Mouse (Mus musculus) intestine, postnatal 0 days (tissue): ENCODE measurements around the gene Btaf1. TPM values are rescaled to one million over a fixed set of nuclear protein-coding genes. Genes with fewer than 3 reads are reported as not detected.
A peak's percentile ranks its signal among the peaks of the same experiment; 100 is the strongest.

Experiments used
- ATAC-seq: fragments of 200-750 bp; cut with Nextera tagmentation; 2 replicates; pipeline ENCODE4 v1.8.0; 2017; ENCODE audit warnings: mild to moderate bottlenecking, moderate TSS enrichment, moderate library complexity
- H3K27ac ChIP-seq: fragments of 300-500 bp; sonication (generic); 2 replicates; pipeline ENCODE4 v1.5.1; 2014; ENCODE audit warnings: mild to moderate bottlenecking, low read depth, low read length, moderate library complexity
- H3K27me3 ChIP-seq: fragments of 300-500 bp; sonication (generic); replicated peaks from 2 replicates; pipeline ENCODE4 v1.6.1; 2014; ENCODE audit warnings: low read length, mixed read lengths; ENCODE audit not compliant: control insufficient read depth, insufficient read depth
- H3K36me3 ChIP-seq: fragments of 300-500 bp; sonication (generic); 2 replicates; pipeline ENCODE4 v1.6.1; 2014; ENCODE audit warnings: mild to moderate bottlenecking, moderate library complexity; ENCODE audit not compliant: control insufficient read depth, insufficient read depth
- H3K4me1 ChIP-seq: fragments of 300-500 bp; sonication (generic); replicated peaks from 2 replicates; pipeline ENCODE4 v1.6.1; 2014; ENCODE audit warnings: antibody characterized with exemption, low read length, mixed read lengths; ENCODE audit not compliant: control insufficient read depth, insufficient read depth
- H3K4me2 ChIP-seq: fragments of 300-500 bp; sonication (generic); replicated peaks from 2 replicates; pipeline ENCODE4 v1.6.1; 2014; ENCODE audit warnings: low read depth, mild to moderate bottlenecking, moderate library complexity
- H3K4me3 ChIP-seq: fragments of 300-500 bp; sonication (generic); 2 replicates; pipeline ENCODE4 v1.5.1; 2014; ENCODE audit warnings: low read depth, low read length
- H3K9ac ChIP-seq: fragments of 300-500 bp; sonication (generic); 2 replicates; pipeline ENCODE4 v1.6.1; 2014; ENCODE audit warnings: mild to moderate bottlenecking, low read depth, low read length
- H3K9me3 ChIP-seq: fragments of 300-500 bp; sonication (generic); 2 replicates; pipeline ENCODE4 v1.6.1; 2016; ENCODE audit warnings: mixed run types; ENCODE audit not compliant: control insufficient read depth
- CTCF ChIP-seq: sonication (generic); IDR thresholded peaks from 2 replicates; pipeline ENCODE4 v1.5.1; 2016; ENCODE audit warnings: low read depth, mild to moderate bottlenecking, control low read depth, antibody characterized with exemption, moderate library complexity
- WGBS: fragments of 180-500 bp; shearing (Covaris S2); extraction: QIAGEN DNeasy Blood & Tissue Kit; methylation state at CpG from one replicate; pipeline ENCODE4 v1.1.7; 2014; 5-methylcytosine and 5-hydroxymethylcytosine counted together
- polyA plus RNA-seq: library from polyadenylated mRNA; unstranded; fragments of >200 nt; fragmentation: Nextera tagmentation; extraction: Ambion mirVana; gene quantifications from 2 replicates; pipeline ENCODE4 v1.2.1, GENCODE M21; 2015

The Btaf1 gene
- polyA plus RNA-seq, 1 experiment from 2014 or later: 3.0 TPM

GRCm38 (mm10) chr19:36932097-36932496 lies 6.2 kb downstream of the Btaf1 start:
- H3K4me3 ChIP-seq: no peak overlapping the region
- no peak overlapping the region for H3K9ac ChIP-seq
- 0 out of 2 replicates have a peak, but pooled peaks cover 3% of the 10 kb centered on the region for H3K4me1 ChIP-seq
- ATAC-seq: no peak
- no peak for TF ChIP-seq CTCF
- H3K27me3 ChIP-seq: no peaks in the 10 kb centered on the region
- no peak overlapping the region for H3K27ac ChIP-seq
- no peaks in the 10 kb centered on the region for H3K36me3 ChIP-seq
- H3K4me2 ChIP-seq: no peak overlapping the region
- H3K9me3 ChIP-seq: no peaks in the 10 kb centered on the region

- no peak for ATAC-seq
- 0 out of 2 replicates have a peak, but pooled peaks cover 2% of the 10 kb centered on the region for H3K4me1 ChIP-seq
- no peak overlapping the region for H3K4me2 ChIP-seq
- WGBS: 86% methylated on average over 2 of the region's 2 CpGs
- no peaks in the 10 kb centered on the region for H3K36me3 ChIP-seq
- no peak overlapping the region for H3K4me3 ChIP-seq
- TF ChIP-seq CTCF: no peak
- no peaks in the 10 kb centered on the region for H3K9me3 ChIP-seq
- H3K27ac ChIP-seq: no peak overlapping the region
- H3K27me3 ChIP-seq: no peaks in the 10 kb centered on the region
- H3K9ac ChIP-seq: no peak overlapping the region
Measured at GRCm38 (mm10) chr19:36932613-36933012, 6.7 kb downstream of the Btaf1 start.

- H3K9ac ChIP-seq: no peak overlapping the region
- no peak overlapping the region for H3K27ac ChIP-seq
- no peak overlapping the region for H3K4me3 ChIP-seq
- TF ChIP-seq CTCF: no peak
- 87% methylated on average over 4 of the region's 4 CpGs for WGBS
- no peak overlapping the region for H3K4me2 ChIP-seq
- H3K27me3 ChIP-seq: no peaks in the 10 kb centered on the region
- no peaks in the 10 kb centered on the region for H3K9me3 ChIP-seq
- H3K36me3 ChIP-seq: no peaks in the 10 kb centered on the region
- no peaks in the 10 kb centered on the region for H3K4me1 ChIP-seq
- no peak for ATAC-seq
Measured at GRCm38 (mm10) chr19:36936285-36936684, 10.4 kb downstream of the Btaf1 start.

GRCm38 (mm10) chr19:36938008-36938407 lies 12.1 kb downstream of the Btaf1 start:
- H3K4me1 ChIP-seq: no peaks in the 10 kb centered on the region
- H3K27ac ChIP-seq: no peak overlapping the region
- no peak for ATAC-seq
- no peak overlapping the region for H3K4me2 ChIP-seq
- no peaks in the 10 kb centered on the region for H3K9me3 ChIP-seq
- no peak overlapping the region for H3K9ac ChIP-seq
- no peaks in the 10 kb centered on the region for H3K36me3 ChIP-seq
- H3K4me3 ChIP-seq: no peak overlapping the region
- no peaks in the 10 kb centered on the region for H3K27me3 ChIP-seq
- TF ChIP-seq CTCF: no peak

- no peaks in the 10 kb centered on the region for H3K27me3 ChIP-seq
- no peak for ATAC-seq
- no peak overlapping the region for H3K9ac ChIP-seq
- no peak overlapping the region for H3K4me2 ChIP-seq
- no peak overlapping the region for H3K4me3 ChIP-seq
- H3K4me1 ChIP-seq: no peaks in the 10 kb centered on the region
- no peak for TF ChIP-seq CTCF
- no peaks in the 10 kb centered on the region for H3K9me3 ChIP-seq
- no peak overlapping the region for H3K27ac ChIP-seq
- no peaks in the 10 kb centered on the region for H3K36me3 ChIP-seq
- WGBS: 86% methylated on average over 1 of the region's 1 CpGs
Measured at GRCm38 (mm10) chr19:36940064-36940463, 14.2 kb downstream of the Btaf1 start.

GRCm38 (mm10) chr19:36953637-36954206 lies 27.8 kb downstream of the Btaf1 start:
- H3K9me3 ChIP-seq: no peaks in the 10 kb centered on the region
- H3K27ac ChIP-seq: no peak overlapping the region
- no peak for TF ChIP-seq CTCF
- H3K4me1 ChIP-seq: no peaks in the 10 kb centered on the region
- H3K4me2 ChIP-seq: no peak overlapping the region
- WGBS: 63% methylated on average over 4 of the region's 4 CpGs
- ATAC-seq: no peak
- no peak overlapping the region for H3K4me3 ChIP-seq
- H3K9ac ChIP-seq: no peak overlapping the region
- no peaks in the 10 kb centered on the region for H3K27me3 ChIP-seq
- peaks cover 6% of the 10 kb centered on the region; the same call in 1 of the 2 replicates for H3K36me3 ChIP-seq

- TF ChIP-seq CTCF: no peak
- no peak for ATAC-seq
- H3K27me3 ChIP-seq: no peaks in the 10 kb centered on the region
- no peak overlapping the region for H3K9ac ChIP-seq
- no peak overlapping the region for H3K4me3 ChIP-seq
- no peaks in the 10 kb centered on the region for H3K9me3 ChIP-seq
- H3K4me1 ChIP-seq: no peaks in the 10 kb centered on the region
- H3K36me3 ChIP-seq: peaks cover 17% of the 10 kb centered on the region; the same call in 1 of the 2 replicates
- H3K27ac ChIP-seq: no peak overlapping the region; the same call in 1 of the 2 replicates
- peak overlapping the region; percentile 25; the same call in 1 of the 2 replicates for H3K4me2 ChIP-seq
- 50% methylated on average over 4 of the region's 4 CpGs for WGBS
Measured at GRCm38 (mm10) chr19:36958331-36958730, 32.5 kb downstream of the Btaf1 start.
